Mouse (Mus musculus) myocyte (in vitro differentiated cells): ENCODE measurements around the gene Ccdc113.

Experiments used
- E2F4 ChIP-seq: IDR thresholded peaks from one replicate; pipeline ENCODE4 v1.6.1; 2011; ENCODE audit warnings: mild to moderate bottlenecking, control low read depth, moderate library complexity; ENCODE audit not compliant: insufficient read depth
- MAX ChIP-seq: IDR thresholded peaks from one replicate; pipeline ENCODE4 v1.6.1; 2011; ENCODE audit warnings: low read depth, mild to moderate bottlenecking, control low read depth
- MYOD1 ChIP-seq, 3 experiments: IDR thresholded peaks; one replicate each; pipeline ENCODE4 v1.6.1; 2011; ENCODE audit warnings: control low read depth in 2 of 3, low read depth in 2 of 3, mild to moderate bottlenecking in 2 of 3, moderate library complexity in 1 of 3; ENCODE audit not compliant: insufficient read length in 2 of 3, control insufficient read depth in 1 of 3
- POLR2A ChIP-seq: IDR thresholded peaks from one replicate; pipeline ENCODE4 v1.6.1; 2011; ENCODE audit warnings: low read depth, mild to moderate bottlenecking, control low read depth, moderate library complexity; ENCODE audit not compliant: insufficient read length
- POLR2AphosphoS2 ChIP-seq: IDR thresholded peaks from one replicate; pipeline ENCODE4 v1.6.1; 2011; ENCODE audit warnings: low read depth, control low read depth; ENCODE audit not compliant: insufficient read length
- REST ChIP-seq: IDR thresholded peaks from one replicate; pipeline ENCODE4 v1.6.1; 2011; ENCODE audit warnings: mild to moderate bottlenecking, control low read depth, moderate library complexity; ENCODE audit not compliant: insufficient read depth, insufficient read length
- USF1 ChIP-seq: IDR thresholded peaks from one replicate; pipeline ENCODE4 v1.6.1; 2011; ENCODE audit warnings: low read depth, mild to moderate bottlenecking, control low read depth, moderate library complexity

- TF ChIP-seq MYOD1 (IDR thresholded peaks at IDR 0.05; ENCODE audit: control insufficient read depth in 1 of 3, insufficient read length in 2 of 3, low read depth in 2 of 3) (no peak), MAX (no peak), E2F4 (no peak), POLR2A (no peak), USF1 (no peak), REST (no peak), POLR2AphosphoS2 (no peak)
Measured at GRCm38 (mm10) chr8:95549871-95550829, 16.3 kb downstream of the Ccdc113 start.
